Mouse (Mus musculus): ENCODE measurements around the gene Lix1l.

GRCm38 (mm10) chr3:96602704-96603084, 1.7 kb downstream of the Lix1l start:
- TF ChIP-seq CTCF (conservative IDR thresholded peaks at IDR 0.05; ENCODE audit: low read length) (no peak), NANOG (IDR thresholded peaks at IDR 0.05; ENCODE audit: borderline replicate concordance, low read length) (no peak)

Data from E14TG2a.4 (cell line).